Mouse (Mus musculus): ENCODE measurements around the gene Rint1. TPM values are rescaled to one million over a fixed set of nuclear protein-coding genes. Genes with fewer than 3 reads are reported as not detected.
A peak's percentile ranks its signal among the peaks of the same experiment; 100 is the strongest.

Gene Rint1
- total and polyA plus RNA-seq, 2 experiments from 2014 or later = 24.0 to 26.5 TPM

DNA sequence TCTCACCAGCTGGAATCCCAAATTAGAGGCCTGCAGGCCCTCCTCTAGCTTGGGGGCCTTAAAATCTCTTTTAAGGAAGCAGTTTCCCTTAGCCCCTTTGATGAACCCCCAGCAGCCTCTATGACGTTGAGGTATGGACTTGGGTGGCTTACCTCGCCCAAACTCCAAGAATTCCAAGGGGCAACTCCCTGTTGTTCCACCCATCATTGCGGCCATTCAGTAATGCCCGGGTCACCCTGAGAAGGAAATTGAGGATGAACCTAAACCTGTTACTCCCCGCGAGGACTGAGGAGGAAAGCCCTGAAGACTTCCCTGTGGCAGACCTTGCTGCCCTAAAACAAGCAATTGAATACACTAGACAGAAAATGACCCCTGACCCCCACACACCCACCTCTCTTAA, 68.0 kb downstream of the Rint1 start:
- no peaks in the 10 kb centered on the region for H3K27me3 ChIP-seq (ENCODE audit: insufficient read depth, low read length)
- no peak overlapping the region for H3K4me3 ChIP-seq (ENCODE audit: low read length)
- TF ChIP-seq CTCF (IDR thresholded peaks at IDR 0.05; ENCODE audit: low read depth) = no peak
- ATAC-seq (no peak), DNase-seq (ENCODE audit: low spot score) (no peak)
- no peak overlapping the region for H3K9ac ChIP-seq (replicated peaks; ENCODE audit: low read length)
- H3K4me2 ChIP-seq (ENCODE audit: low read depth, low read length) = no peak overlapping the region
- no peak overlapping the region for H3K27ac ChIP-seq
- H3K9me3 ChIP-seq (ENCODE audit: low read length) = no peaks in the 10 kb centered on the region
- 93% methylated on average over 6 of the region's 6 CpGs for WGBS
- H3K4me1 ChIP-seq (ENCODE audit: insufficient read depth, low read length) = no peaks in the 10 kb centered on the region
- H3K36me3 ChIP-seq (ENCODE audit: insufficient read depth, low read length) = peaks cover 23% of the 10 kb centered on the region

DNA sequence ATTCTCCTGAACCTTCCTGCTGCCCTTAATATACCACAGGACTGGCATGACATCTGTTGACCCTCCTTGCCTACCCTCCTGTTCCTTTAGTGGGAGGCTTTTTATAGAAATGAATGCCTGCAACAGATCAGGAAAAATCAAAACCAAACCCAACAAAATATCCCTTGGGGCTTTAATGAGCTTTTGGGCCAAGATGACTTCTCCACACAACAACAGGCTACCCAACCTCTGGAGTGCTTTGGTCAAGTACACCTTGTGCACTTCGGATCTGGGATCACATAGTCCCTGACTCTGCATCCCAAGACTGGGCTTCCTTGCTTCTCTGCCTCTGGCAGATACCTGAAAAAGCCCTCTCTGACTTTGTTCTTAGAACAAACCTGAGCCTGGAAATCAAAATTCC, 68.7 kb downstream of the Rint1 start:
- H3K27me3 ChIP-seq (ENCODE audit: insufficient read depth, low read length) = no peaks in the 10 kb centered on the region
- H3K36me3 ChIP-seq (ENCODE audit: insufficient read depth, low read length) = peaks cover 23% of the 10 kb centered on the region
- H3K27ac ChIP-seq = no peak overlapping the region
- ATAC-seq = no peak
- DNase-seq (ENCODE audit: low spot score) = no peak
- whole genome bisulfite sequencing = 90% methylated on average over 1 of the region's 1 CpGs
- H3K4me2 ChIP-seq (ENCODE audit: low read depth, low read length) = no peak overlapping the region
- no peaks in the 10 kb centered on the region for H3K9me3 ChIP-seq (ENCODE audit: low read length)
- TF ChIP-seq CTCF (IDR thresholded peaks at IDR 0.05; ENCODE audit: low read depth) = no peak
- no peaks in the 10 kb centered on the region for H3K4me1 ChIP-seq (ENCODE audit: insufficient read depth, low read length)
- H3K4me3 ChIP-seq (ENCODE audit: low read length) = no peak overlapping the region
- H3K9ac ChIP-seq (replicated peaks; ENCODE audit: low read length) = no peak overlapping the region

DNA sequence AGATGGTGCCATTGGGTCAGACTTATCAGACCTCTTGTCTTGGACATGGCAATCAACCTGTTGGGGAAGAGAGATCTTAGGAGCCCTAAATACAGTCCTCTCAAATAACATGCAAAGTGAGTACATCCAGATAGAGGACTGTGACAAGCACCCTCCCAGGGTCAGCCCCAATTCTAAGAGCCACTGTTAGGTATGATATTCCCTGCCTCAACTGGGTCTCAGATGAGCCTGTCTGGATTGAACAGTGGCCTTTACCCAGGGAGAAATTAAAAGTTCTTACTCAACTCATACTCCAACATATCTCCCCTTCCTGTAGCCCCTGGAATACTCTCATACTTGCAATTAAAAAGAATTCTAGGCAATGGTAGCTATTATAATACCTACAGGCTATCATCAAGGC, 69.7 kb downstream of the Rint1 start:
- Histone ChIP-seq H3K36me3 (ENCODE audit: insufficient read depth, low read length) (peaks cover 23% of the 10 kb centered on the region), H3K27ac (no peak overlapping the region), H3K27me3 (ENCODE audit: insufficient read depth, low read length) (no peaks in the 10 kb centered on the region), H3K4me2 (ENCODE audit: low read depth, low read length) (no peak overlapping the region), H3K9me3 (ENCODE audit: low read length) (no peaks in the 10 kb centered on the region), H3K9ac (replicated peaks; ENCODE audit: low read length) (no peak overlapping the region), H3K4me3 (ENCODE audit: low read length) (no peak overlapping the region), H3K4me1 (ENCODE audit: insufficient read depth, low read length) (no peaks in the 10 kb centered on the region)
- ATAC-seq (no peak), DNase-seq (ENCODE audit: low spot score) (no peak)
- no peak for TF ChIP-seq CTCF (IDR thresholded peaks at IDR 0.05; ENCODE audit: low read depth)

DNA sequence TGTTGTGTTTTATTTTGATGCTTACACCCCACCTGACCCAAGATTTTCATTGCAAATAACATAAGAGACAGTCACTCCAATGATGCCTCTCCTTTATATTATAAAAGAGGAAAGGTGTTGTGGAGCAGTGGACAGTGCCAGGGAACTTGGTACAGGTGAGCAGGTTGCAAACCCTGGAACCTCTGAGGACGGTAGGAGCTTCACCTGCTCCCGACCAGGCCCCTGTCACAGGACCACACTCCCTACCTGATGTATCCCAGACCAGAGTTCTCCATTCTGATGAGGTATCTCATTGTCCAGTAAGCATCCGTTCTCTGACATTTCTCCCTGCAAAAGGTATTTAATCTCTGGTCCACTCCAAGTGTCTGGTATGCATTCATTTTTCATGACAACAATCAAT, 70.5 kb downstream of the Rint1 start:
- no peaks in the 10 kb centered on the region for H3K27me3 ChIP-seq (ENCODE audit: insufficient read depth, low read length)
- no peak overlapping the region for H3K4me3 ChIP-seq (ENCODE audit: low read length)
- no peak for TF ChIP-seq CTCF (IDR thresholded peaks at IDR 0.05; ENCODE audit: low read depth)
- WGBS = 96% methylated on average over 3 of the region's 3 CpGs
- no peaks in the 10 kb centered on the region for H3K4me1 ChIP-seq (ENCODE audit: insufficient read depth, low read length)
- peaks cover 23% of the 10 kb centered on the region for H3K36me3 ChIP-seq (ENCODE audit: insufficient read depth, low read length)
- no peaks in the 10 kb centered on the region for H3K9me3 ChIP-seq (ENCODE audit: low read length)
- H3K27ac ChIP-seq = no peak overlapping the region
- H3K9ac ChIP-seq (replicated peaks; ENCODE audit: low read length) = no peak overlapping the region
- ATAC-seq (no peak), DNase-seq (ENCODE audit: low spot score) (no peak)
- no peak overlapping the region for H3K4me2 ChIP-seq (ENCODE audit: low read depth, low read length)

DNA sequence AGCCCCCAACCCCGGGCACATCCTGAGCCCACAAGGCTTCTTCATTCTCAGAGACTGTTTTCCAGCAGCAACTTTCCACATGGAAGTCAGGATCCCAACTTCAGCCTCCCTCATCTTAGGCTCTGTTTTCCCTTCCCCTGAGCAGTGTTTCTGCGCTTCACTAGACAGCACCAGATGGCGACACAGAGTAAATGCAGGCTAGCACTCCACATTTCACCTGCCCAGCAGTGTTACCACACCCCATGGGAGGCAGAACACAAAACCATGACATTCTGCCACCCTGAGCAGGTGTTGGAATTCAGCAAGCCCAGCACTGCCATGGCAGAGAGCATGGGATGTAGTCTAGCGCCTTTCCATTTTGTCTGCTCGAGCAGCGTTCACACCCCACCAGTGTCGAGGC, 71.1 kb downstream of the Rint1 start:
- H3K9me3 ChIP-seq (ENCODE audit: low read length) = no peaks in the 10 kb centered on the region
- TF ChIP-seq CTCF (IDR thresholded peaks at IDR 0.05; ENCODE audit: low read depth) = peak; percentile 57
- DNase-seq (ENCODE audit: low spot score) (peak; percentile 16), ATAC-seq (no peak)
- H3K36me3 ChIP-seq (ENCODE audit: insufficient read depth, low read length) = peaks cover 23% of the 10 kb centered on the region
- no peaks in the 10 kb centered on the region for H3K27me3 ChIP-seq (ENCODE audit: insufficient read depth, low read length)
- H3K27ac ChIP-seq = no peak overlapping the region
- H3K9ac ChIP-seq (replicated peaks; ENCODE audit: low read length) = no peak overlapping the region
- H3K4me2 ChIP-seq (ENCODE audit: low read depth, low read length) = no peak overlapping the region
- WGBS = 84% methylated on average over 7 of the region's 7 CpGs
- H3K4me3 ChIP-seq (ENCODE audit: low read length) = no peak overlapping the region
- H3K4me1 ChIP-seq (ENCODE audit: insufficient read depth, low read length) = no peaks in the 10 kb centered on the region

DNA sequence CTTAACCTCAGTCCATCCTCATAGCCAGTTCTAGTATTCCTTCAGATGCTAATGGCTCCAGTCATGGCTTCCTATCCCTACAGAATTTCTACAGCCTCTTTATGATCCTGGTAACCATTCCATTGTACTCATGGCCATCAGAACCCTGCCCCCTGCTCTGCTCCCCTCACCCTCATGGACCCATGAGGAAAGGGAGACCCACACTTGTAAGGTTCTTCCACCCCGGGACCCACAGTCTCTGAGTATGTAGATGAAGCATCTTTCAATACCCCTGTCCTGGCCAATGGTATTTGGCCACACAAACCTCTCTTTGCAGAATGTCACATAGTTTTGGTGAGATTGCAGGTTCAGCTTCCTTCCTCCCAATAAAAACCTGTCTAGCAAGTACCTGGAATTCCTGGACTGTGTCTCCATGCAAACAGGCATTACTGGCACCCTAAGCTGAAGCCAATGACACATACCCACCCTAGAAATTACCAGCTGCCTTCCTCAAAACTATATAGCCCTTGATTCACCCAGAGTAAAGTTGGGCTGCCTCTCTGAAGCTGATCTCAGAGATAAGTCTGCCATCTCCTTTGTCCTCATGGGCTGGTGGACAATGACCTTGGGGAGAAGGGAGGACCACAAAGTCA, 71.7 kb downstream of the Rint1 start:
- no peaks in the 10 kb centered on the region for H3K4me1 ChIP-seq (ENCODE audit: insufficient read depth, low read length)
- H3K27me3 ChIP-seq (ENCODE audit: insufficient read depth, low read length) = no peaks in the 10 kb centered on the region
- H3K27ac ChIP-seq = no peak overlapping the region
- no peak for ATAC-seq
- TF ChIP-seq CTCF (IDR thresholded peaks at IDR 0.05; ENCODE audit: low read depth) = no peak
- 89% methylated on average over 1 of the region's 1 CpGs for WGBS
- H3K36me3 ChIP-seq (ENCODE audit: insufficient read depth, low read length) = peaks cover 20% of the 10 kb centered on the region
- no peak overlapping the region for H3K9ac ChIP-seq (replicated peaks; ENCODE audit: low read length)
- no peak overlapping the region for H3K4me3 ChIP-seq (ENCODE audit: low read length)
- H3K4me2 ChIP-seq (ENCODE audit: low read depth, low read length) = no peak overlapping the region
- DNase-seq (ENCODE audit: low spot score) = no peak
- H3K9me3 ChIP-seq (ENCODE audit: low read length) = no peaks in the 10 kb centered on the region

DNA sequence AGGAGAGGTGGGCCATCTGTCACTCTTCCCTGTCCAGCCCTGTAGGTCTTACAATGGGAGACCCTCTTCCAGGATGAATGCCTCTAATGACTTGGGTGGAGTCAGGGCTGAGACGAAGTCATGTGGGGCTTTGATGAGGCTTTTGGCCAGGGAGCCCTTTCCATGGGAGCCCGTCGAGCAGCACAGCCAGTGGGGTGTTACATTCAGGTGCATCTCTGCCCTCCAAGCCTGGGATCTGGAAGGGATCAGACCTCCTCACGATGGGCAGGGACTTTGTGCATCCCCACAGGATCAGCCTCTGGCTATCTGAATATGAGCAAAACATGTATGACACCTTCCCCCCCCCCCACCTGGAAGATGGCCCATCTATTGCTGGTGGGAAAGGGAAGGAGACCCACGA, 72.4 kb downstream of the Rint1 start:
- Histone ChIP-seq H3K4me2 (ENCODE audit: low read depth, low read length) (no peak overlapping the region), H3K4me3 (ENCODE audit: low read length) (no peak overlapping the region), H3K4me1 (ENCODE audit: insufficient read depth, low read length) (no peaks in the 10 kb centered on the region), H3K27ac (no peak overlapping the region), H3K9ac (replicated peaks; ENCODE audit: low read length) (no peak overlapping the region), H3K36me3 (ENCODE audit: insufficient read depth, low read length) (peaks cover 15% of the 10 kb centered on the region), H3K9me3 (ENCODE audit: low read length) (no peaks in the 10 kb centered on the region), H3K27me3 (ENCODE audit: insufficient read depth, low read length) (no peaks in the 10 kb centered on the region)
- WGBS = 65% methylated on average over 5 of the region's 5 CpGs
- no peak for TF ChIP-seq CTCF (IDR thresholded peaks at IDR 0.05; ENCODE audit: low read depth)
- ATAC-seq = no peak
- DNase-seq (ENCODE audit: low spot score) = no peak
